Mouse (Mus musculus): ENCODE results near the gene Tspan11.
A peak's percentile ranks its signal among the peaks of the same experiment; 100 is the strongest.

Gene Tspan11

GRCm38 (mm10) chr6:127973553-127973952, 86.2 kb downstream of the Tspan11 start:
- no peaks in the 10 kb centered on the region for H3K9me3 ChIP-seq (ENCODE audit: low read length)
- H3K36me3 ChIP-seq (ENCODE audit: insufficient read depth, low read length), result no peaks in the 10 kb centered on the region
- no peak overlapping the region for H3K4me3 ChIP-seq (replicated peaks; ENCODE audit: low read length)
- peaks cover 60% of the 10 kb centered on the region for H3K4me1 ChIP-seq (replicated peaks; ENCODE audit: low read depth, low read length)
- TF ChIP-seq POU5F1 (IDR thresholded peaks at IDR 0.05; ENCODE audit: borderline replicate concordance, low read length) (no peak), NANOG (IDR thresholded peaks at IDR 0.05; ENCODE audit: borderline replicate concordance, low read length) (no peak), CTCF (conservative IDR thresholded peaks at IDR 0.05; ENCODE audit: low read length) (no peak)
- H3K27me3 ChIP-seq (ENCODE audit: insufficient read depth, low read length), result 0 out of 2 replicates have a peak, but pooled peaks cover 3% of the 10 kb centered on the region

- Histone ChIP-seq H3K4me1 (replicated peaks; ENCODE audit: low read depth, low read length) (peaks cover 63% of the 10 kb centered on the region), H3K4me3 (replicated peaks; ENCODE audit: low read length) (no peak overlapping the region), H3K9me3 (ENCODE audit: low read length) (no peaks in the 10 kb centered on the region), H3K27me3 (ENCODE audit: insufficient read depth, low read length) (0 out of 2 replicates have a peak, but pooled peaks cover 3% of the 10 kb centered on the region), H3K36me3 (ENCODE audit: insufficient read depth, low read length) (no peaks in the 10 kb centered on the region)
- TF ChIP-seq NANOG (IDR thresholded peaks at IDR 0.05; ENCODE audit: borderline replicate concordance, low read length) (no peak), POU5F1 (IDR thresholded peaks at IDR 0.05; ENCODE audit: borderline replicate concordance, low read length) (no peak), CTCF (conservative IDR thresholded peaks at IDR 0.05; ENCODE audit: low read length) (no peak)
Observed at GRCm38 (mm10) chr6:127974000-127974399, 86.6 kb downstream of the Tspan11 start.

GRCm38 (mm10) chr6:127976695-127977094, 89.3 kb downstream of the Tspan11 start:
- TF ChIP-seq CTCF (conservative IDR thresholded peaks at IDR 0.05; ENCODE audit: low read length), result no peak
- TF ChIP-seq NANOG (IDR thresholded peaks at IDR 0.05; ENCODE audit: borderline replicate concordance, low read length), result no peak
- TF ChIP-seq POU5F1 (IDR thresholded peaks at IDR 0.05; ENCODE audit: borderline replicate concordance, low read length), result no peak
- H3K4me3 ChIP-seq (replicated peaks; ENCODE audit: low read length), result no peak overlapping the region
- H3K9me3 ChIP-seq (ENCODE audit: low read length), result no peaks in the 10 kb centered on the region
- H3K4me1 ChIP-seq (replicated peaks; ENCODE audit: low read depth, low read length), result peaks cover 64% of the 10 kb centered on the region
- no peaks in the 10 kb centered on the region for H3K36me3 ChIP-seq (ENCODE audit: insufficient read depth, low read length)
- 0 out of 2 replicates have a peak, but pooled peaks cover 3% of the 10 kb centered on the region for H3K27me3 ChIP-seq (ENCODE audit: insufficient read depth, low read length)

GRCm38 (mm10) chr6:127978941-127979340, 91.6 kb downstream of the Tspan11 start:
- Histone ChIP-seq H3K9me3 (ENCODE audit: low read length) (no peaks in the 10 kb centered on the region), H3K27me3 (ENCODE audit: insufficient read depth, low read length) (0 out of 2 replicates have a peak, but pooled peaks cover 3% of the 10 kb centered on the region), H3K4me1 (replicated peaks; ENCODE audit: low read depth, low read length) (peaks cover 44% of the 10 kb centered on the region), H3K4me3 (replicated peaks; ENCODE audit: low read length) (peak overlapping the region; percentile 51; the same call in 1 of the 2 replicates), H3K36me3 (ENCODE audit: insufficient read depth, low read length) (no peaks in the 10 kb centered on the region)
- TF ChIP-seq CTCF (conservative IDR thresholded peaks at IDR 0.05; ENCODE audit: low read length), result no peak
- TF ChIP-seq NANOG (IDR thresholded peaks at IDR 0.05; ENCODE audit: borderline replicate concordance, low read length), result no peak
- TF ChIP-seq POU5F1 (IDR thresholded peaks at IDR 0.05; ENCODE audit: borderline replicate concordance, low read length), result no peak

GRCm38 (mm10) chr6:127979831-127980230, 92.4 kb downstream of the Tspan11 start:
- H3K4me3 ChIP-seq (replicated peaks; ENCODE audit: low read length), result no peak overlapping the region
- no peaks in the 10 kb centered on the region for H3K36me3 ChIP-seq (ENCODE audit: insufficient read depth, low read length)
- 0 out of 2 replicates have a peak, but pooled peaks cover 3% of the 10 kb centered on the region for H3K27me3 ChIP-seq (ENCODE audit: insufficient read depth, low read length)
- no peaks in the 10 kb centered on the region for H3K9me3 ChIP-seq (ENCODE audit: low read length)
- H3K4me1 ChIP-seq (replicated peaks; ENCODE audit: low read depth, low read length), result peaks cover 37% of the 10 kb centered on the region
- TF ChIP-seq POU5F1 (IDR thresholded peaks at IDR 0.05; ENCODE audit: borderline replicate concordance, low read length) (no peak), NANOG (IDR thresholded peaks at IDR 0.05; ENCODE audit: borderline replicate concordance, low read length) (no peak), CTCF (conservative IDR thresholded peaks at IDR 0.05; ENCODE audit: low read length) (no peak)

GRCm38 (mm10) chr6:127980381-127981045, 93.1 kb downstream of the Tspan11 start:
- TF ChIP-seq NANOG (IDR thresholded peaks at IDR 0.05; ENCODE audit: borderline replicate concordance, low read length), result no peak
- no peak for TF ChIP-seq CTCF (conservative IDR thresholded peaks at IDR 0.05; ENCODE audit: low read length)
- no peak overlapping the region for H3K4me3 ChIP-seq (replicated peaks; ENCODE audit: low read length)
- peaks cover 30% of the 10 kb centered on the region for H3K4me1 ChIP-seq (replicated peaks; ENCODE audit: low read depth, low read length)
- no peaks in the 10 kb centered on the region for H3K9me3 ChIP-seq (ENCODE audit: low read length)
- 0 out of 2 replicates have a peak, but pooled peaks cover 3% of the 10 kb centered on the region for H3K27me3 ChIP-seq (ENCODE audit: insufficient read depth, low read length)
- no peaks in the 10 kb centered on the region for H3K36me3 ChIP-seq (ENCODE audit: insufficient read depth, low read length)

GRCm38 (mm10) chr6:127981176-127981575, 93.8 kb downstream of the Tspan11 start:
- Histone ChIP-seq H3K36me3 (ENCODE audit: insufficient read depth, low read length) (no peaks in the 10 kb centered on the region), H3K4me3 (replicated peaks; ENCODE audit: low read length) (no peak overlapping the region; the same call in 1 of the 2 replicates), H3K27me3 (ENCODE audit: insufficient read depth, low read length) (0 out of 2 replicates have a peak, but pooled peaks cover 3% of the 10 kb centered on the region), H3K9me3 (ENCODE audit: low read length) (no peaks in the 10 kb centered on the region), H3K4me1 (replicated peaks; ENCODE audit: low read depth, low read length) (peaks cover 24% of the 10 kb centered on the region)
- no peak for TF ChIP-seq POU5F1 (IDR thresholded peaks at IDR 0.05; ENCODE audit: borderline replicate concordance, low read length)
- TF ChIP-seq NANOG (IDR thresholded peaks at IDR 0.05; ENCODE audit: borderline replicate concordance, low read length), result no peak
- no peak for TF ChIP-seq CTCF (conservative IDR thresholded peaks at IDR 0.05; ENCODE audit: low read length)

- H3K4me1 ChIP-seq (replicated peaks; ENCODE audit: low read depth, low read length), result peaks cover 11% of the 10 kb centered on the region
- H3K4me3 ChIP-seq (replicated peaks; ENCODE audit: low read length), result no peak overlapping the region
- TF ChIP-seq CTCF (conservative IDR thresholded peaks at IDR 0.05; ENCODE audit: low read length), result no peak
- TF ChIP-seq POU5F1 (IDR thresholded peaks at IDR 0.05; ENCODE audit: borderline replicate concordance, low read length), result no peak
- TF ChIP-seq NANOG (IDR thresholded peaks at IDR 0.05; ENCODE audit: borderline replicate concordance, low read length), result no peak
- no peaks in the 10 kb centered on the region for H3K36me3 ChIP-seq (ENCODE audit: insufficient read depth, low read length)
- H3K27me3 ChIP-seq (ENCODE audit: insufficient read depth, low read length), result no peaks in the 10 kb centered on the region
- H3K9me3 ChIP-seq (ENCODE audit: low read length), result no peaks in the 10 kb centered on the region
Observed at GRCm38 (mm10) chr6:127986357-127986756, 99.0 kb downstream of the Tspan11 start.

All from E14TG2a.4 (cell line).